Mouse (Mus musculus): ENCODE measurements around the gene Kirrel.

The Kirrel gene

GRCm38 (mm10) chr3:87167621-87168020 is 6.9 kb downstream of the Kirrel start:
- no peak for DNase-seq (ENCODE audit: low read depth, low spot score)

DNA sequence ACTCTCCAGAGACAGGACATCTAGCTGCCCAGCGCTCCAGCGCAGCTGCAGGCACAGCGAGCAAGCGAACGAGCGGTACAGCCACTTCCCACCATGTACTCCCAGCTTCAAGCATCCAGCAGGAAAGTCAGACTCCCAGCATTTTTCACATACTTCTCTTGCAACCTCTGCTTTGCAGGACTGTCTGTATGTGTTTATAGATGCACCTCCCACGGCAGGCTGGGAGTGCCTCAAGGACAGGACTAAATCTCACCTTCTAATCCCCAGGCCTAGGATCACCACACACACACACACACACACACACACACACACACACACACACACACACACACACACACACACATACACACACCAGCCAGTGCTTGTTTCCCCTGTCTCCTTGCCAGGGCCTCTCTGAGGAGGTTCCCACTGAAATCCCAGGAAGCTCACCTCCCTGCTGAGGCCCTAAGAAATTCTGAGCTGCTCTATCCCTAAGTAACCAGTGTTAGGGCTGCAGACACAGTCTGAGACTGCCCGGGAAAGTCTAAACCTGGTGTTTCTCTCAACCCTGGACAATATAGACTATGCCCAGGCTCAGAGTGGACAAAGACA is 9.2 kb downstream of the Kirrel start:
- peak; percentile 67 for DNase-seq (ENCODE audit: low read depth, low spot score)

- no peak for DNase-seq (ENCODE audit: low read depth, low spot score)
Measured at GRCm38 (mm10) chr3:87164099-87164815, 10.3 kb downstream of the Kirrel start.

DNA sequence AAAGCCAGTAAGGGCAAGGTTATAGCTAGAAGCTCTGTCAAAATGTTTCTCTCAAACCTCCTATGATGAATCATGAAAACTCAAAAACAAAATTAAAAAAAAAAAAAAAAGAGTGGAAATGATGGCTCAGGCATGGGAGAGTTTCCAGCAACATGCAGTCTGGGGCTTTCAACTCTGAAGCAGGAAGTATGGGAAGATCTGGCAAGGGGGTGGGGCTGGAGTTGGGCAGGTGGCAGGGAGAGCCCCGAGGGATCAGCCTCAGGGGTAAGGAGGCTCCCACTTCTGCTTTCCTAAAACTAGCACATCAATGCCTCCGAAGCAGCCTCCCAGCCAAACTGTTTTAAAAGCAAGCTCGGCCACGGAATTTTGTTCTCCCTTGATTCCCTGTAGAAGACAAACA is 11.4 kb downstream of the Kirrel start:
- DNase-seq (ENCODE audit: low read depth, low spot score): no peak

DNA sequence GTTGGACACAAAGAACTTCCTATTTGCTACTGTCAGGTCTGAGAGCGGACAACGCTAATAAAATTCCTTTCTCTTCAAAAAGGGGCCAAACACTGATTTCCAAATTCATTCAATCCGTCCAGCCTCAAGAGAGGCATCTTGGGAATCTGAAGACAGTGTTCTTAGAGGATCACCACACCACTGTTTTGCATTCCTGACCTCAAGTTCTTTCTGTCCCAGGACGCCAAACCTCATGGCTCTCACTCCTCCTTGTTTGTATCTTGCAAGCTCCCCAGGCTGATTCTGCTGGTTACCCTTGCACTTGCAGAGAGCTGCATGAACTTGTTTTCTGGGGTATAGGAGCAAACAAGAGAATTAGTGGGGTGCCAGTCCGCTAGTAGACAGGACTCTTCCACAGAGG is 12.2 kb downstream of the Kirrel start:
- no peak for DNase-seq (ENCODE audit: low read depth, low spot score)

DNA sequence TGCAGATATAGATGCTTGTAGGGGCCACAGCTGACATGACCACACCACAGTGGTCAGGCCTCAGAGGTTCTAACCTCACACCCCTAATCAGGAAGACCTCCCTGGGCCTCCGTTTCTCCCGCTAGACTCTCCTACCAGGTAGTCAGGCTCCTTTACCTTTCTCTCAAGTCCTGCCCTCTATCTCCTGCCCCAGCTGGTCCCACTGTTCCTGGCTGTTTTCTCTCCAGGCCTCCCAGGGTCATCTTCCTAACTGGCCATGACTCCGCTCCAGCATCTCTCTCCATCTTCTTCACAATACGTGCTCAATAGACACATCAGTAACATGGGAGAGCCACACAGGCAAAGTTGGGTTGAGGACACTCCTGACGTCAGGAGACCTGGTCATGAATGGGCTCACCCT is 12.9 kb downstream of the Kirrel start:
- DNase-seq (ENCODE audit: low read depth, low spot score): no peak

DNA sequence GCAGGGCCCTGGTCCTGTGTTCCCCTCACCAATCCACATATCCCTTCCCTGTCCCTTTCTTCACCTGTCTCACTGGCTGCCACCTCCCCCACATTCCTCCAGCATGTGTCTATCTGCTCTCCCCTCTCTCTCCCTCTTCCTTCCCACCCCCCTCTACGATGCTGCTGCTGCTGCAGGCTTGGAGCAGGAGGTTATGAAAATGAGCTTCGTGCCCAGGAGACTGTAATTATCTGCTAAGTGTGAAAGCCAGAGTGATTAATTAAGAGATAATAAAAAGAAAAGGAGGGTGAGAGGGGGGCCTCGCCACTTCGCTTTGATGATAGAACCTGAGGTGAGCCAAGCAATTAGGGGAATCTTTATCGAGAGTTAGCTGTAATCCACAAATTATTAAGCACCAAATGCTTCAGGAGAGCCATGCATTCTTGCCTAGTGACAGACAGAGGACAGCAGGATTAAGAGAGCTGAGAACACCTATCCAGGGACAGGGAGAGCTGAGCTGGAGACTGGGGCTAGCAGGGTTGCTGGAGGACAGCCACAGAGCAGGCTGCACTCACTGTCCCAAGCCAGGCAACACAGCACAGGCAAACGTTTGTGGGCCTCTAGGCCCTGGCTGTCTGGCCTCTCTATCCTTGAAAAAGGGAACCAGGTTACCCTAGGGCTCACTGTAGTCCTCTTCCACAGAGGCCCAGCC is 13.6 kb downstream of the Kirrel start:
- no peak for DNase-seq (ENCODE audit: low read depth, low spot score)

- no peak for DNase-seq (ENCODE audit: low read depth, low spot score)
Measured at GRCm38 (mm10) chr3:87159190-87159589, 15.4 kb downstream of the Kirrel start.

DNA sequence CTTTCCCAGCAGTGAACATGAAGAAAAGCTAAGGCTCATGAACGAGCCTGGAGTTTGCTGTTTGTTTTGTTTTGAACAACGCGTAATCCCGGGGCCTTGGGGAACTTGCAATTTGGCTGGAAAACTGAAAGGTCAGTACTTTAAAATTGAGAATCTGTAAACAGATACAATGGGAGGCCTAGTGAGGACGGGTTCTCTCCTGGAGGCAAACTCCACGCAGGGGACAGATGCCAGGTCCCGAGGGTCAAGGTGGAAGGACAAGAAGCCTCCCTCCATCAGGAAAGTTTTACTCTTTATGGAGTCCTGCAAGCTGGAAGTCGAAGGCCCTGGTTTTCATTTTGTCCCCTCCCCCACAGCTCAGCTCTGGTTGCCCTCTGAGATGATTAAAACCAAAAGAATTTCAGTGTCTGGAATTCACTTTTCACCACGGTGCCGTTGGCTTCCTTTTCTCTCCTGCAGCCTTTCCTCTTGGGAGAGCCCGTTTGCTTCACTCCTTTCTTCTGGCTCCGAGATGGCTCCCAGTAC is 16.7 kb downstream of the Kirrel start:
- no peak for DNase-seq (ENCODE audit: low read depth, low spot score)

- no peak for DNase-seq (ENCODE audit: low read depth, low spot score)
Measured at GRCm38 (mm10) chr3:87157297-87157696, 17.2 kb downstream of the Kirrel start.

GRCm38 (mm10) chr3:87154398-87155287 is 19.9 kb downstream of the Kirrel start:
- no peak for DNase-seq (ENCODE audit: low read depth, low spot score)

GRCm38 (mm10) chr3:87153038-87153437 is 21.5 kb downstream of the Kirrel start:
- no peak for DNase-seq (ENCODE audit: low read depth, low spot score)

- DNase-seq (ENCODE audit: low read depth, low spot score): no peak
Measured at GRCm38 (mm10) chr3:87152111-87152738, 22.3 kb downstream of the Kirrel start.

GRCm38 (mm10) chr3:87151294-87151826 is 23.2 kb downstream of the Kirrel start:
- no peak for DNase-seq (ENCODE audit: low read depth, low spot score)

- DNase-seq (ENCODE audit: low read depth, low spot score): no peak
Measured at GRCm38 (mm10) chr3:87150689-87151244, 23.8 kb downstream of the Kirrel start.

DNA sequence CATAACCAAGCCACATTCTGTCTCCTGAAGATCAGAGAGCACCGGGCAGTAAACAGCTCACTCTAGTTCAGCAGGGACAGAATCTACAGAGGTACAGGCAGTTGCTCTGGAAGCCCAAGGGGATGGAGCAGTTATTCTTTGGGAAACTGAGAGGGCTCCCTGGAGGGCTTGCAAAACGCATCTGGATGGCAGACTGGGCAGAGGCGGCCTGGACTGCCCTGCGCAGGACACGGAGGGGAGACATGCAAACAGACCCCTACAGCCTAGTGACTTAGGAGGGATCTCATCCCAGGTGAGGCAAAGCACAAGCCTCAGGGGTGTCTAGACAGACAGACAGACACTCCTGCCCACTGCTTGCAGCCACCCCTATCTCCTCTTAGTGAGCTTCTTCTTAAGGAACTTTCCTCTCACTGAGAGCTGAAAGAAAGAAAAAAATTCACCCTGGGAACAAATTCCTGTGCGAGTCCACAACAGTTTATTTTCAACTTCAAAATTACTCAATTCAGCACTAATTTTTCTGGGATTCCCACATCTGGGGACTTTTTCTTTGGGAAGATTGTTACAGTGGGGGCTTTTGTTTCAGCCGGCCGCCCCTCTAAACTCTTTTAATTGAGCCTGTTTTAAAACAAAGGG is 24.4 kb downstream of the Kirrel start:
- DNase-seq (ENCODE audit: low read depth, low spot score): no peak

DNA sequence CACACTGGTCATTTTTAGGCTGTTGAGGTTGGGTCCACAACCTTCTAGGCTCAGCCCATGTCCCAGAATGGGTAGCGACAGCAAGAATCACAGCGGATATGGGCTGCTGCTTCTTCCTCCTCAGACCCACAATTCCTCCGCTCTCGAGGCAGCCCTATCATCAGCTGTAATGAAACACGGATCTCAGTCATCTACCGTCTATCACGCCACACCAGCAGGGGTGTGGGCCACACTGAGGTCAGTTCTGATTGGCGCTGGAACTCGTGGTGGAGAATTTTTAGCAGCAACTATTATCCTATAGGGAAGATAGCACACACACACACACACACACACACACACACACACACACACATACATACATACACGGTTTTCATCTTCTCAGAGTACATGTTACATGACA is 25.1 kb downstream of the Kirrel start:
- DNase-seq (ENCODE audit: low read depth, low spot score): no peak

GRCm38 (mm10) chr3:87144476-87145240 is 29.9 kb downstream of the Kirrel start:
- DNase-seq (ENCODE audit: low read depth, low spot score): no peak

DNA sequence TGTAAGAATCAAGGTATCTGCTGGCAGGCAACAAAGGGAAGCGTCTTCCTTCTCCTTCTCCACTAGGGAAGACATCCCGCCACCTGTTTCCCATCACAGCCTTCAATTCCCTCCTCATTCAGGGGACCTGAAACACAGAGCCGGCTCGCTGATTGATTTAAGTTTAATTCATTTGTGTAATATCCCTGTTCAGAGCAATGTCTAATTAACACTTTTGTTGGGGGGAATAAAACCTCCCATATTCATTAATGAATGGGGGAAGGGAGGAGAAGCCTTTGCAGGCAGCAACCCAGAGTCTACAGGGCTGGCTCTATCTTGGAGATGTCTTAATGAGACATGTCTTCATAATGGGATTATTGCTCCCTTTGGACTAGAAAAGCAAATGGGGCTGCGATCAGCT is 34.3 kb downstream of the Kirrel start:
- no peak for DNase-seq (ENCODE audit: low read depth, low spot score)

Measured in retina, adult 2 months (tissue).